In genomic region chr8:70212112-70213055, GRCm38 (mm10) we compare ENCODE assay signal across 7 mouse cellular contexts. TPM values are rescaled to one million over a fixed set of nuclear protein-coding genes. Genes with fewer than 3 reads are reported as not detected.
A peak's percentile ranks its signal among the peaks of the same experiment; 100 is the strongest.
DNase-seq lines count a peak whose midpoint lies in the region; ATAC-seq lines count a peak whose summit lies in the region.

Gene Slc25a42, minus strand, starts transcription at chr8:70212305.

- peak within 1 kb of the TSS; percentile 59 for H3K9ac ChIP-seq in intestine, embryonic 15.5 days

- intact Hi-C loops in gastrocnemius, postnatal 36 days (cut with DNase I): no loop called here
- intact Hi-C loops in left cerebral cortex, postnatal 25 days (cut with DNase I): loop anchor here (5.0 kb wide), 1 partner anchor 310 kb away; the partner anchor contains the start of genes Ndufa13, Tssk6 and Yjefn3

- H3K4me2 ChIP-seq in intestine, embryonic 15.5 days (replicated peaks): peak within 1 kb of the TSS; percentile 99

- no peaks in the 10 kb centered on the region for H3K36me3 ChIP-seq in intestine, embryonic 15.5 days
- no peaks in the 10 kb centered on the region for H3K36me3 ChIP-seq in midbrain, embryonic 10.5 days

- H3K4me1 ChIP-seq in intestine, embryonic 15.5 days (replicated peaks): peaks cover 11% of the 10 kb centered on the region
- peaks cover 18% of the 10 kb centered on the region for H3K4me1 ChIP-seq in midbrain, embryonic 10.5 days

- peak; percentile 98 for ATAC-seq in intestine, embryonic 15.5 days

- H3K27me3 ChIP-seq in intestine, embryonic 15.5 days (replicated peaks): no peaks in the 10 kb centered on the region
- peaks cover 21% of the 10 kb centered on the region for H3K27me3 ChIP-seq in midbrain, embryonic 10.5 days (ENCODE audit: low read depth, poor library complexity, severe bottlenecking)

- peak within 1 kb of the TSS; percentile 29; the same call in 1 of the 2 replicates for H3K27ac ChIP-seq in intestine, embryonic 15.5 days
- H3K27ac ChIP-seq in midbrain, embryonic 10.5 days (replicated peaks): peak within 1 kb of the TSS; percentile 81

- WGBS in intestine, embryonic 15.5 days: under 1% methylated on average over 66 of the region's 66 CpGs
- WGBS in midbrain, embryonic 10.5 days: under 1% methylated on average over 66 of the region's 66 CpGs

- no peaks in the 10 kb centered on the region for H3K9me3 ChIP-seq in intestine, embryonic 15.5 days
- no peaks in the 10 kb centered on the region for H3K9me3 ChIP-seq in midbrain, embryonic 10.5 days (replicated peaks)

- peak; percentile 99 for DNase-seq in adrenal gland, adult 2 months
- peak; percentile 96 for DNase-seq in embryo, embryonic 11.5 days (ENCODE audit: low read depth, low spot score)
- peak; percentile 95 to 96 for DNase-seq in gastrocnemius, postnatal 36 days
- peak; percentile 97 to 100 for DNase-seq in left cerebral cortex, postnatal 25 days (ENCODE audit: low spot score in 2 of 2)
- peak; percentile 97 for DNase-seq in midbrain, embryonic 10.5 days (ENCODE audit: low spot score)
- peak; percentile 94 for DNase-seq in right cerebral cortex, postnatal 4 days

- peak within 1 kb of the TSS; percentile 59 for H3K4me3 ChIP-seq in intestine, embryonic 15.5 days (replicated peaks)
- peak within 1 kb of the TSS; percentile 64 for H3K4me3 ChIP-seq in midbrain, embryonic 10.5 days

RNA-seq across cellular contexts. Expression of gene Slc25a42, which starts in this region (rescaled TPM):
- 10 to 100 TPM; 40.9 to 49.3 TPM for total RNA-seq in adrenal gland, adult 2 months (2021)
- polyA plus RNA-seq in adrenal gland, adult 2 months (2012; rRNA removed): 72.6 and 85.8 TPM in 2 replicates
- total RNA-seq in gastrocnemius, postnatal 36 days (2021): 10 to 100 TPM; 28.0 to 40.6 TPM
- polyA plus RNA-seq in intestine, embryonic 15.5 days (2015; fragmentation: Nextera tagmentation; extraction: Ambion mirVana): 5.8 and 6.0 TPM in 2 replicates
- total RNA-seq in left cerebral cortex, postnatal 25 days (2021): 10 to 100 TPM; 33.5 to 36.5 TPM
- 2.2 and 2.7 TPM in 2 replicates for polyA plus RNA-seq in midbrain, embryonic 10.5 days (2016; fragmentation: Nextera tagmentation; extraction: Ambion mirVana)

Comparison
In these comparisons a context has a peak if more than half of its experiments do, and no peak if none do; other contexts are left out.
1. Peak in every context shown above with its lines: DNase-seq, ATAC-seq, H3K4me3 ChIP-seq and H3K27ac ChIP-seq.
2. RNA of gene Slc25a42 (polyA plus RNA-seq): 72.6 to 85.8 TPM in adrenal gland, adult 2 months; 5.8 to 6.0 TPM in intestine, embryonic 15.5 days and 2.2 to 2.7 TPM in midbrain, embryonic 10.5 days; every median in the first group is over 10 times any median in the second.